Mouse (Mus musculus) neural tube, embryonic 12.5 days (tissue): ENCODE measurements at regions not wholly inside any gene's neighbourhood (a gene's known extent, or its start where the extent isn't known, plus 50 kb on each side); places are given as distances from the start of the nearest gene placed in this dataset.

Source experiments
- ATAC-seq: fragments of 200-750 bp; cut with Nextera tagmentation; 2 replicates; pipeline ENCODE4 v1.8.0; 2017; ENCODE audit warnings: low read depth, mild to moderate bottlenecking, moderate TSS enrichment, moderate library complexity; ENCODE audit not compliant: low FRiP score
- H3K27ac ChIP-seq: fragments of 300-500 bp; sonication (generic); 2 replicates; pipeline ENCODE4 v1.5.1; 2016
- H3K27me3 ChIP-seq: fragments of 300-500 bp; sonication (generic); replicated peaks from 2 replicates; pipeline ENCODE4 v1.6.1; 2016; ENCODE audit warnings: mild to moderate bottlenecking
- H3K36me3 ChIP-seq: fragments of 300-500 bp; sonication (generic); 2 replicates; pipeline ENCODE4 v1.6.1; 2016; ENCODE audit warnings: mild to moderate bottlenecking
- H3K4me1 ChIP-seq: fragments of 300-500 bp; sonication (generic); 2 replicates; pipeline ENCODE4 v1.6.1; 2016
- H3K4me2 ChIP-seq: fragments of 300-500 bp; sonication (generic); replicated peaks from 2 replicates; pipeline ENCODE4 v1.6.1; 2016; ENCODE audit warnings: mild to moderate bottlenecking
- H3K4me3 ChIP-seq: fragments of 300-500 bp; sonication (generic); 2 replicates; pipeline ENCODE4 v1.5.1; 2016
- H3K9ac ChIP-seq: fragments of 300-500 bp; sonication (generic); 2 replicates; pipeline ENCODE4 v1.6.1; 2016; ENCODE audit warnings: mild to moderate bottlenecking
- H3K9me3 ChIP-seq: fragments of 300-500 bp; sonication (generic); 2 replicates; pipeline ENCODE4 v1.6.1; 2016; ENCODE audit warnings: mild to moderate bottlenecking
- WGBS: fragments of 180-500 bp; shearing (Covaris S2); methylation state at CpG from one replicate; pipeline ENCODE4 v1.1.7; 2016; 5-methylcytosine and 5-hydroxymethylcytosine counted together

DNA sequence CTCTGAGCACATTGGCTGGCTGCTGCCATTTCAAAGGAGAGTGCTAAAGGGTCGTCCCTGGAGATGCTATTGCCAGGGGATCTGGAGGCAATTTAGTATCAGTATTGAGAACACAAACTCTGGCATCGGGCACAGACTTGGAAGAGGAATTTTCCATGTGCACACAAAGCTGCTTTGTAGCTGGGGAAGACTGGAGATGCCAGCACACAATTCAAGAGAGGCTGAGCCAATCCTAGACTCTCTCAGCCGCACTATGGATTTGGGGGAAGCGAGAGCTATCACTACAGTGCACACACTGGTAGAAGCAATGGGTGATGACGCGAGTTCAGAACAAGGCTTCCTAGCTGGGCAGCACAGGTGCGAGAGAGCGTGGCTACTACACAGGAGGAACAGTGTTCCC, 97.0 kb downstream of the Smim20 start:
- Histone ChIP-seq H3K4me2 (no peak overlapping the region), H3K36me3 (no peaks in the 10 kb centered on the region), H3K9me3 (no peaks in the 10 kb centered on the region), H3K4me3 (no peak overlapping the region), H3K27ac (no peak overlapping the region), H3K27me3 (no peaks in the 10 kb centered on the region), H3K4me1 (no peaks in the 10 kb centered on the region), H3K9ac (no peak overlapping the region)
- WGBS, result 76% methylated on average over 8 of the region's 8 CpGs
- ATAC-seq, result no peak

GRCm38 (mm10) chr5:53366882-53367561, 98.9 kb upstream of the Rbpj start:
- Histone ChIP-seq H3K36me3 (no peaks in the 10 kb centered on the region), H3K4me1 (no peaks in the 10 kb centered on the region), H3K9ac (no peak overlapping the region), H3K9me3 (no peaks in the 10 kb centered on the region), H3K4me3 (no peak overlapping the region), H3K4me2 (no peak overlapping the region), H3K27ac (no peak overlapping the region), H3K27me3 (no peaks in the 10 kb centered on the region)
- no peak for ATAC-seq
- WGBS, result 81% methylated on average over 6 of the region's 6 CpGs

GRCm38 (mm10) chr5:53370272-53370671, 95.7 kb upstream of the Rbpj start:
- Histone ChIP-seq H3K4me3 (no peak overlapping the region), H3K4me1 (no peaks in the 10 kb centered on the region), H3K27me3 (no peaks in the 10 kb centered on the region), H3K4me2 (no peak overlapping the region), H3K36me3 (no peaks in the 10 kb centered on the region), H3K27ac (no peak overlapping the region), H3K9me3 (no peaks in the 10 kb centered on the region), H3K9ac (no peak overlapping the region)
- WGBS, result 92% methylated on average over 7 of the region's 7 CpGs
- no peak for ATAC-seq

GRCm38 (mm10) chr5:53371638-53372037, 94.3 kb upstream of the Rbpj start:
- no peak overlapping the region for H3K4me3 ChIP-seq
- H3K4me1 ChIP-seq, result no peaks in the 10 kb centered on the region
- H3K9ac ChIP-seq, result no peak overlapping the region
- no peaks in the 10 kb centered on the region for H3K9me3 ChIP-seq
- no peak for ATAC-seq
- H3K27ac ChIP-seq, result no peak overlapping the region
- WGBS, result 90% methylated on average over 3 of the region's 3 CpGs
- no peaks in the 10 kb centered on the region for H3K27me3 ChIP-seq
- no peak overlapping the region for H3K4me2 ChIP-seq
- no peaks in the 10 kb centered on the region for H3K36me3 ChIP-seq

DNA sequence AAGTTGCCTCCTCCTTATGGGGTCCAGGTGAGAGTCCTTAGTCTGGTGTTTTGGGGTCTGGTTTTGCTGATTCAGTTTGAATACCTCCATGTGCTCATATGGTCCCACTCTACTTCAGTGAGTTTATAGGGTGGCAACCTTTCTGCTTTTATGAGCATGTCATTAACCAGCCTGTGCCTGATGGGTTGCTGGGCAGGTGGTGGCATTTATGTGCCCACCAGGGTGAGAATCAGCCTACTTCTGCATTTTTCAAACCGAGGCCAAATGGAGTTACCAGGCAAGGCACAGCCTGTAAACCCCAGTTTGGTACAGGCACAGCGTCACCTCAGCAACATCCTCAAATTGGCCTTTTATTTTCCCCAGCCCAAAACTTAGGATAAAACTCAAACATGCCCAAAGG, 92.6 kb upstream of the Rbpj start:
- no peak overlapping the region for H3K4me2 ChIP-seq
- 76% methylated on average over 2 of the region's 2 CpGs for WGBS
- no peaks in the 10 kb centered on the region for H3K9me3 ChIP-seq
- ATAC-seq, result no peak
- H3K4me3 ChIP-seq, result no peak overlapping the region
- no peak overlapping the region for H3K27ac ChIP-seq
- H3K36me3 ChIP-seq, result no peaks in the 10 kb centered on the region
- no peak overlapping the region for H3K9ac ChIP-seq
- no peaks in the 10 kb centered on the region for H3K4me1 ChIP-seq
- no peaks in the 10 kb centered on the region for H3K27me3 ChIP-seq

- no peaks in the 10 kb centered on the region for H3K36me3 ChIP-seq
- peaks cover 7% of the 10 kb centered on the region for H3K4me1 ChIP-seq
- 66% methylated on average over 7 of the region's 7 CpGs for WGBS
- no peak overlapping the region for H3K27ac ChIP-seq
- no peak overlapping the region for H3K4me3 ChIP-seq
- H3K9me3 ChIP-seq, result no peaks in the 10 kb centered on the region
- no peak for ATAC-seq
- no peak overlapping the region for H3K9ac ChIP-seq
- no peaks in the 10 kb centered on the region for H3K27me3 ChIP-seq
- no peak overlapping the region for H3K4me2 ChIP-seq
These were observed 89.1 kb upstream of the Rbpj start for GRCm38 (mm10) chr5:53376856-53377255.

- Histone ChIP-seq H3K9ac (no peak overlapping the region), H3K4me3 (no peak overlapping the region), H3K4me2 (no peak overlapping the region), H3K27ac (no peak overlapping the region), H3K27me3 (no peaks in the 10 kb centered on the region), H3K36me3 (no peaks in the 10 kb centered on the region), H3K4me1 (peaks cover 7% of the 10 kb centered on the region), H3K9me3 (no peaks in the 10 kb centered on the region)
- 80% methylated on average over 2 of the region's 2 CpGs for WGBS
- no peak for ATAC-seq
These were observed 88.3 kb upstream of the Rbpj start for GRCm38 (mm10) chr5:53377698-53378097.

- Histone ChIP-seq H3K4me3 (no peak overlapping the region), H3K27me3 (no peaks in the 10 kb centered on the region), H3K4me1 (peaks cover 7% of the 10 kb centered on the region), H3K9me3 (no peaks in the 10 kb centered on the region), H3K4me2 (no peak overlapping the region), H3K9ac (no peak overlapping the region), H3K27ac (no peak overlapping the region), H3K36me3 (no peaks in the 10 kb centered on the region)
- no peak for ATAC-seq
These were observed 87.8 kb upstream of the Rbpj start for GRCm38 (mm10) chr5:53378106-53378505.

DNA sequence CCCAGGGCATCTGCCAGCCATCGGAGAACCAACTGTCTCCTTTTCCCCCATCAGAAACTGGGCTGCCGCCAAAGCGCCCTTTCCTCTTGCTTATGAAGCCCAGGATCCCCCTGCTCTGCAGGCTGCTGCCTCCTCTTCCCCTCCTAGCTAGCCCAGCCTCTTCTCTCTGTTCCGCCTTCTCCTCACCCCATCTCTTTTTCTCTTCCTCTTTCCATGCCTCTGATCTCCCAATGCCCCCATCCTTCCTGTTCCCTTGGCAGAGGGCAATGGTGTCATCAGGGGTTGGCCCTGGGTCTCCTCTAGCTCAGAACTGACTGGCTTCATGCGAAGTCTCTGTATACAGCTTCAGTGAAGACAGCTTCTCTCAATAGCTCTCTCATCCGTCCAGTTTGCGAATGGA, 87.4 kb upstream of the Rbpj start:
- no peaks in the 10 kb centered on the region for H3K27me3 ChIP-seq
- peaks cover 7% of the 10 kb centered on the region for H3K4me1 ChIP-seq
- no peak overlapping the region for H3K9ac ChIP-seq
- no peak overlapping the region for H3K4me3 ChIP-seq
- no peak for ATAC-seq
- H3K27ac ChIP-seq, result no peak overlapping the region
- no peaks in the 10 kb centered on the region for H3K9me3 ChIP-seq
- 95% methylated on average over 7 of the region's 7 CpGs for WGBS
- H3K36me3 ChIP-seq, result no peaks in the 10 kb centered on the region
- H3K4me2 ChIP-seq, result no peak overlapping the region

GRCm38 (mm10) chr5:53379612-53380011, 86.3 kb upstream of the Rbpj start:
- Histone ChIP-seq H3K9ac (no peak overlapping the region), H3K4me1 (peaks cover 7% of the 10 kb centered on the region), H3K27me3 (no peaks in the 10 kb centered on the region), H3K9me3 (no peaks in the 10 kb centered on the region), H3K27ac (no peak overlapping the region), H3K4me3 (no peak overlapping the region), H3K4me2 (no peak overlapping the region), H3K36me3 (no peaks in the 10 kb centered on the region)
- 20% methylated on average over 17 of the region's 17 CpGs for WGBS
- ATAC-seq, result peak; percentile 58

DNA sequence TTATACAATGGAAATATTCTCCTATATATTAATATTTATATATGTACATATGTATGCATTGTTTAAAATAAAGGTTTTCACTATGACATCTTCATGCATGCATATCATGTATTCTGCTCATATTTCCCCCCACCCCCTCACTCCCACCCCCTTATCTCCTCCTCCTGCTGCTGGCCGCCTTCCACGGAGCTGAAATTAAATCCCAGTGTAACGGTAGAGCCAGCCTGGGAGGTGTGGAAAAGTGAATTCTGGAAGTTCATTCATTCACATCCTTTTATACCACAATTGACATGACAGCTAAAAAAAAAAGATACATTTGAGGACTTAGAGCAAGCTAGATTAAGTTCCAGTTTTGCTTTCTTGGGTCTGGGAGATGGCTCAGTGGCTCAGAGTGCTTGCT, 85.7 kb upstream of the Rbpj start:
- Histone ChIP-seq H3K27ac (no peak overlapping the region), H3K9me3 (no peaks in the 10 kb centered on the region), H3K4me2 (no peak overlapping the region), H3K9ac (no peak overlapping the region), H3K27me3 (no peaks in the 10 kb centered on the region), H3K36me3 (no peaks in the 10 kb centered on the region), H3K4me3 (no peak overlapping the region), H3K4me1 (peaks cover 7% of the 10 kb centered on the region)
- ATAC-seq, result no peak
- 58% methylated on average over 3 of the region's 3 CpGs for WGBS

DNA sequence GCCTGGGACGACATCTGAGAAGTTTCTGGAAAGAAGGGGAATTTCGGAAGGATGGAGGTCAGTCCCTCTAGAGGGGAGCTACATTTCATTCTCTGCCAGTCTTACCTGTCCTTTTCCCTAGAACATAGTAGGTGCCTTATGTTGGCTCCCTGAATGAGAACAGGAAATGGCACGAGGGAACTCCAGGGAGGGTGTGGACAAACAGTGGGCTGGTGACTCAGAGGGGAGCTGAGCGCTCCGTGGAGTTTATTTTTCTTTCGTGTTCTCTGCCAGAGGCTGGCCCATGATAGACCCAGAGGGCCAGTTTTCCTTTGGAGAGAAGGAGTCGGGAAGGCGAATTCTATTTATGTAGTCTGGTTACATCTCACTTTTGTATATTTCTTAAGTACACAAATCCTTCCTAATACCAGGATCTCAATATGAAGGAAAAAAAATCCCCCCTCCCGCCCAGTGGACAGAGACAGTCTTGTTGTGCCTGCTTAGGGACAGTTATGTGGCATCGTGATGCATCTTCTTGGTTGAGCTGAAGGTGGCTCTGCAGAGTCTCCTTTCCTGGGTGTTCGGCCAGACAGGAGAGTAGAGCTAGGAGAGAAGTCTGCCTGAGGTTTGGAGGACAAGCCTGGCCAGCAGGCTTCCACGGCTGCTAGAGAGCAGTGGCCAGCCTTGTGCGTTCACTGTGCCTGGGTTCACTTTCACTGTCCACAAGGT, 84.3 kb upstream of the Rbpj start:
- H3K4me1 ChIP-seq, result peaks cover 7% of the 10 kb centered on the region
- no peaks in the 10 kb centered on the region for H3K9me3 ChIP-seq
- no peak overlapping the region for H3K9ac ChIP-seq
- ATAC-seq, result no peak
- 78% methylated on average over 13 of the region's 13 CpGs for WGBS
- no peak overlapping the region for H3K27ac ChIP-seq
- H3K4me3 ChIP-seq, result no peak overlapping the region
- H3K36me3 ChIP-seq, result no peaks in the 10 kb centered on the region
- no peaks in the 10 kb centered on the region for H3K27me3 ChIP-seq
- no peak overlapping the region for H3K4me2 ChIP-seq

- Histone ChIP-seq H3K4me2 (no peak overlapping the region), H3K4me1 (peaks cover 7% of the 10 kb centered on the region), H3K27me3 (no peaks in the 10 kb centered on the region), H3K9ac (no peak overlapping the region), H3K36me3 (no peaks in the 10 kb centered on the region), H3K4me3 (no peak overlapping the region), H3K27ac (no peak overlapping the region), H3K9me3 (no peaks in the 10 kb centered on the region)
- 90% methylated on average over 7 of the region's 7 CpGs for WGBS
- no peak for ATAC-seq
These were observed 81.9 kb upstream of the Rbpj start for GRCm38 (mm10) chr5:53384026-53384425.
